8 mouse cellular contexts compared by ENCODE assay signal in the genomic region with DNA sequence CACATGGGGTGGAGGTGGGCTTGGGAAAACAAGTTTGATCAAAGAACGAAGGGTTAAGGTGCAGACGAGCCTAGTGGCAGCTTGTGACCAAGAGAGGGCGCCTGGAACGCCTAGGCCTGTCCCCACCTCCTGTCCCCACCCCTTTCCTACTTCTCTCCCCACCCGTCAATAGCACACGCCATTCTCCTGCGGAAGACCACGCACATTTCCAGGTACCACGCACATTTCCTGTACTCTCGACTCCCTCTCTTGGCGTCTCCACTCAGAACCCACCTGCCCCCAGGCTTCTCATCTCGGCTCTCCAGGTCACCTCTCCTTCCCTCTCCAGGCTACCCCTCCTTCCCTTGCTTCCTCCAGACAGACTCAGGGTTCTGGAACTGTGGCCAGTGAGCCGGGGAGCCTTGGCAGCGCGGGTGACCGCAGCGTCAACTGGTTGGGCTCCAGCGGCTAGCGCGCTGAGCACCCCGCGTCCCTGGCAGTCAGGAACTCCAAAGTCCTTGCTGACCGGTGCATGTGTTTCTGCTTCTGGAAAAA. TPM values are rescaled to one million over a fixed set of nuclear protein-coding genes. Genes with fewer than 3 reads are reported as not detected.
DNase-seq lines count a peak whose midpoint lies in the region; ATAC-seq and TF ChIP-seq lines count a peak whose summit lies in the region.

No protein-coding gene starts in this region.

- ATAC-seq in intestine, embryonic 16.5 days: peak; percentile 60
- peak; percentile 66 for ATAC-seq in limb, embryonic 14.5 days (ENCODE audit: low FRiP score, low read depth)
- ATAC-seq in midbrain, embryonic 13.5 days: peak; percentile 44

- peak overlapping the region; percentile 63 for H3K4me3 ChIP-seq in intestine, embryonic 16.5 days (ENCODE audit: low read length)
- H3K4me3 ChIP-seq in limb, embryonic 14.5 days (replicated peaks; ENCODE audit: low read length): peak overlapping the region; percentile 61
- peak overlapping the region; percentile 40 for H3K4me3 ChIP-seq in midbrain, embryonic 13.5 days (replicated peaks)
- peak overlapping the region; percentile 74 for H3K4me3 ChIP-seq in small intestine, adult 2 months (ENCODE audit: low read depth, low read length)

- peak; percentile 84 for TF ChIP-seq CTCF in small intestine, adult 2 months (IDR thresholded peaks at IDR 0.05; ENCODE audit: extremely low read depth, insufficient read length, insufficient replicate concordance, low read depth, low read length)

- H3K9me3 ChIP-seq in intestine, embryonic 16.5 days (ENCODE audit: control insufficient read depth, low read length): no peaks in the 10 kb centered on the region
- H3K9me3 ChIP-seq in limb, embryonic 14.5 days (ENCODE audit: control insufficient read depth, low read length): no peaks in the 10 kb centered on the region
- no peaks in the 10 kb centered on the region for H3K9me3 ChIP-seq in midbrain, embryonic 13.5 days

- no peaks in the 10 kb centered on the region for H3K36me3 ChIP-seq in intestine, embryonic 16.5 days (ENCODE audit: control insufficient read depth, insufficient read depth, low read length)
- H3K36me3 ChIP-seq in limb, embryonic 14.5 days (ENCODE audit: control insufficient read depth, insufficient read depth, low read length): no peaks in the 10 kb centered on the region
- H3K36me3 ChIP-seq in midbrain, embryonic 13.5 days: no peaks in the 10 kb centered on the region
- H3K36me3 ChIP-seq in small intestine, adult 2 months (ENCODE audit: control insufficient read depth, insufficient read depth, low read length): no peaks in the 10 kb centered on the region

- peak; percentile 61 to 73 for DNase-seq in urinary bladder, adult 18-20 months (ENCODE audit: low spot score in 2 of 2)
- no peak for DNase-seq in urinary bladder, postnatal 10 days (ENCODE audit: low spot score)
- DNase-seq in embryo, embryonic 10 days (ENCODE audit: low spot score): peak; percentile 89
- peak; percentile 99 for DNase-seq in heart, adult 11 months
- peak; percentile 87 for DNase-seq in limb, embryonic 14.5 days (ENCODE audit: low spot score)

- H3K4me1 ChIP-seq in intestine, embryonic 16.5 days (ENCODE audit: control insufficient read depth, insufficient read depth, low read length): peaks cover 57% of the 10 kb centered on the region
- H3K4me1 ChIP-seq in limb, embryonic 14.5 days (ENCODE audit: control insufficient read depth, insufficient read depth, low read length): peaks cover 42% of the 10 kb centered on the region
- H3K4me1 ChIP-seq in midbrain, embryonic 13.5 days (replicated peaks): peaks cover 60% of the 10 kb centered on the region
- peaks cover 31% of the 10 kb centered on the region for H3K4me1 ChIP-seq in small intestine, adult 2 months (ENCODE audit: control insufficient read depth, insufficient read depth, insufficient read length, low read length)

- no peaks in the 10 kb centered on the region for H3K27me3 ChIP-seq in intestine, embryonic 16.5 days (replicated peaks; ENCODE audit: control insufficient read depth, insufficient read depth, low read length)
- H3K27me3 ChIP-seq in limb, embryonic 14.5 days (ENCODE audit: control insufficient read depth, insufficient read depth, low read length): no peaks in the 10 kb centered on the region
- H3K27me3 ChIP-seq in midbrain, embryonic 13.5 days: peaks cover 4% of the 10 kb centered on the region; the same call in 1 of the 2 replicates
- H3K27me3 ChIP-seq in small intestine, adult 2 months (ENCODE audit: control insufficient read depth, insufficient read depth, low read length): no peaks in the 10 kb centered on the region

- peak overlapping the region; percentile 77 for H3K27ac ChIP-seq in intestine, embryonic 16.5 days (ENCODE audit: low read length)
- H3K27ac ChIP-seq in limb, embryonic 14.5 days (replicated peaks; ENCODE audit: low read depth, low read length): peak overlapping the region; percentile 69
- peak overlapping the region; percentile 53; the same call in 1 of the 2 replicates for H3K27ac ChIP-seq in midbrain, embryonic 13.5 days
- peak overlapping the region; percentile 72 for H3K27ac ChIP-seq in small intestine, adult 2 months (ENCODE audit: insufficient read depth, low read depth, low read length)

- no peak for TF ChIP-seq POLR2A in limb, embryonic 14.5 days (IDR thresholded peaks at IDR 0.05; ENCODE audit: borderline replicate concordance, extremely low read depth, insufficient read depth, insufficient read length)
- TF ChIP-seq POLR2A in small intestine, adult 2 months (IDR thresholded peaks at IDR 0.05; ENCODE audit: low read depth, low read length): peak; percentile 24; the same call in 1 of the 2 replicates

- H3K9ac ChIP-seq in intestine, embryonic 16.5 days (ENCODE audit: low read depth, low read length): peak overlapping the region; percentile 81
- peak overlapping the region; percentile 54 for H3K9ac ChIP-seq in limb, embryonic 14.5 days (ENCODE audit: low read depth, low read length, severe bottlenecking)
- peak overlapping the region; percentile 69 for H3K9ac ChIP-seq in midbrain, embryonic 13.5 days (replicated peaks)

- H3K4me2 ChIP-seq in intestine, embryonic 16.5 days (ENCODE audit: low read depth, low read length): peak overlapping the region; percentile 73
- peak overlapping the region; percentile 86 for H3K4me2 ChIP-seq in limb, embryonic 14.5 days (replicated peaks; ENCODE audit: low read depth, low read length, severe bottlenecking)
- peak overlapping the region; percentile 64 for H3K4me2 ChIP-seq in midbrain, embryonic 13.5 days (replicated peaks)

- under 1% methylated on average over 23 of the region's 23 CpGs for WGBS in intestine, embryonic 16.5 days
- under 1% methylated on average over 23 of the region's 23 CpGs for WGBS in limb, embryonic 14.5 days
- WGBS in midbrain, embryonic 13.5 days: under 1% methylated on average over 23 of the region's 23 CpGs
- WGBS in small intestine, adult 2 months: under 1% methylated on average over 23 of the region's 23 CpGs

RNA-seq across cellular contexts. Expression of gene Abhd14a, which starts 1.1 kb away (rescaled TPM):
- polyA plus RNA-seq in intestine, embryonic 16.5 days (2015; fragmentation: Nextera tagmentation; extraction: Ambion mirVana): 50.2 and 52.0 TPM in 2 replicates
- 79.9 and 87.1 TPM in 2 replicates for polyA plus RNA-seq in limb, embryonic 14.5 days (2012; rRNA removed)
- 69.5 and 74.0 TPM in 2 replicates for polyA plus RNA-seq in limb, embryonic 14.5 days (2014; fragmentation: Nextera tagmentation; extraction: Ambion mirVana)
- 40.2 and 43.0 TPM in 2 replicates for polyA plus RNA-seq in midbrain, embryonic 13.5 days (2015; fragmentation: Nextera tagmentation; extraction: Ambion mirVana)
- 17.2 and 28.9 TPM in 2 replicates for polyA plus RNA-seq in small intestine, adult 2 months (2012; rRNA removed)

RNA-seq across cellular contexts. Expression of gene Abhd14b, which starts 1.3 kb away (rescaled TPM):
- polyA plus RNA-seq in intestine, embryonic 16.5 days (2015; fragmentation: Nextera tagmentation; extraction: Ambion mirVana): 34.3 and 34.4 TPM in 2 replicates
- 54.5 and 64.6 TPM in 2 replicates for polyA plus RNA-seq in limb, embryonic 14.5 days (2012; rRNA removed)
- polyA plus RNA-seq in limb, embryonic 14.5 days (2014; fragmentation: Nextera tagmentation; extraction: Ambion mirVana): 41.2 and 44.6 TPM in 2 replicates
- polyA plus RNA-seq in midbrain, embryonic 13.5 days (2015; fragmentation: Nextera tagmentation; extraction: Ambion mirVana): 5.8 and 6.0 TPM in 2 replicates
- 40.3 and 53.1 TPM in 2 replicates for polyA plus RNA-seq in small intestine, adult 2 months (2012; rRNA removed)

RNA-seq across cellular contexts. Expression of gene Pcbp4, which starts 4.5 kb away (rescaled TPM):
- 30.5 and 32.6 TPM in 2 replicates for polyA plus RNA-seq in intestine, embryonic 16.5 days (2015; fragmentation: Nextera tagmentation; extraction: Ambion mirVana)
- polyA plus RNA-seq in limb, embryonic 14.5 days (2012; rRNA removed): 238 and 328 TPM in 2 replicates
- 88.0 and 92.7 TPM in 2 replicates for polyA plus RNA-seq in limb, embryonic 14.5 days (2014; fragmentation: Nextera tagmentation; extraction: Ambion mirVana)
- polyA plus RNA-seq in midbrain, embryonic 13.5 days (2015; fragmentation: Nextera tagmentation; extraction: Ambion mirVana): 280 and 309 TPM in 2 replicates
- 20.4 and 21.1 TPM in 2 replicates for polyA plus RNA-seq in small intestine, adult 2 months (2012; rRNA removed)

RNA-seq across cellular contexts. Expression of gene Acy1, which starts 10.4 kb away (rescaled TPM):
- 59.8 and 59.9 TPM in 2 replicates for polyA plus RNA-seq in intestine, embryonic 16.5 days (2015; fragmentation: Nextera tagmentation; extraction: Ambion mirVana)
- polyA plus RNA-seq in limb, embryonic 14.5 days (2012; rRNA removed): 34.4 and 35.1 TPM in 2 replicates
- 45.6 and 45.8 TPM in 2 replicates for polyA plus RNA-seq in limb, embryonic 14.5 days (2014; fragmentation: Nextera tagmentation; extraction: Ambion mirVana)
- 23.6 and 24.4 TPM in 2 replicates for polyA plus RNA-seq in midbrain, embryonic 13.5 days (2015; fragmentation: Nextera tagmentation; extraction: Ambion mirVana)
- 45.3 and 120 TPM in 2 replicates for polyA plus RNA-seq in small intestine, adult 2 months (2012; rRNA removed)

RNA-seq across cellular contexts. Expression of gene Gpr62, which starts 17.2 kb away (rescaled TPM):
- 0.11 TPM in 2 replicates for polyA plus RNA-seq in intestine, embryonic 16.5 days (2015; fragmentation: Nextera tagmentation; extraction: Ambion mirVana)
- polyA plus RNA-seq in limb, embryonic 14.5 days (2012; rRNA removed): 0.47 and 0.70 TPM in 2 replicates
- 0.51 and 0.58 TPM in 2 replicates for polyA plus RNA-seq in limb, embryonic 14.5 days (2014; fragmentation: Nextera tagmentation; extraction: Ambion mirVana)
- polyA plus RNA-seq in midbrain, embryonic 13.5 days (2015; fragmentation: Nextera tagmentation; extraction: Ambion mirVana): 0.63 and 0.75 TPM in 2 replicates
- 0.09 and 0.39 TPM in 2 replicates for polyA plus RNA-seq in small intestine, adult 2 months (2012; rRNA removed)
